Mouse (Mus musculus): Measurements from ENCODE around the gene Gm10428. TPM values are rescaled to one million over a fixed set of nuclear protein-coding genes. Genes with fewer than 3 reads are reported as not detected.
A peak's percentile ranks its signal among the peaks of the same experiment; 100 is the strongest.

Gene Gm10428
- polyA plus RNA-seq, 1 experiment from 2014 or later: not detected

- Histone ChIP-seq H3K9me3 (ENCODE audit: control insufficient read depth, low read length) (no peaks in the 10 kb centered on the region), H3K9ac (no peak overlapping the region), H3K4me3 (replicated peaks; ENCODE audit: low read length) (no peak overlapping the region), H3K4me1 (replicated peaks; ENCODE audit: control insufficient read depth, insufficient read depth, low read length) (no peaks in the 10 kb centered on the region), H3K27me3 (ENCODE audit: control insufficient read depth, insufficient read depth, low read length) (peaks cover 5% of the 10 kb centered on the region; the same call in 1 of the 2 replicates), H3K27ac (no peak overlapping the region), H3K36me3 (replicated peaks; ENCODE audit: control insufficient read depth, insufficient read depth) (no peaks in the 10 kb centered on the region), H3K4me2 (replicated peaks) (no peak overlapping the region)
- no peak for DNase-seq (ENCODE audit: low spot score)
- 84% methylated on average over 6 of the region's 6 CpGs for WGBS
- ATAC-seq (ENCODE audit: low FRiP score): no peak
Measured at GRCm38 (mm10) chr11:62757906-62758305, 5.0 kb downstream of the Gm10428 start.

DNA sequence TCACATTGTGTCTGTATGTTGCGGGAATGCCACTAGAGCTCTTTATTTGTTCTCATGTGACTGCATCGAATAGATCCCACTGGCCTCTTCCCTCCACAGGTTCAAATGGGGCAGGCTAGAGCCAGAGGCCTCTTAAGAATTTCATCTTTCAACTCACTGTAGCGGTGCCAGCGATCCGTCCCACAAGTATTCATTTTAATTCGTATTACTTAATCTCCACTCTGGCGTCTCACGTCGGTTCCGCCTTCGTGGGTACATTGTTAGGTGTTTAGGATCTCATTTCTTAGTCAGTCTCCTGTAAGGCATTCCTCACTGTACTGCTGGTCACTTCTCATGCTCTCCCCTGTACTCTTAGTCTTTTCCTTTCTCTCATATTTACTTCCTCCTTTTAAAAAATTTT is 5.6 kb downstream of the Gm10428 start:
- H3K4me1 ChIP-seq (replicated peaks; ENCODE audit: control insufficient read depth, insufficient read depth, low read length): no peaks in the 10 kb centered on the region
- H3K36me3 ChIP-seq (replicated peaks; ENCODE audit: control insufficient read depth, insufficient read depth): no peaks in the 10 kb centered on the region
- no peaks in the 10 kb centered on the region for H3K9me3 ChIP-seq (ENCODE audit: control insufficient read depth, low read length)
- H3K4me2 ChIP-seq (replicated peaks): no peak overlapping the region
- WGBS: 78% methylated on average over 11 of the region's 11 CpGs
- no peak for DNase-seq (ENCODE audit: low spot score)
- H3K27ac ChIP-seq: no peak overlapping the region
- no peak overlapping the region for H3K4me3 ChIP-seq (replicated peaks; ENCODE audit: low read length)
- H3K27me3 ChIP-seq (ENCODE audit: control insufficient read depth, insufficient read depth, low read length): peaks cover 5% of the 10 kb centered on the region; the same call in 1 of the 2 replicates
- no peak overlapping the region for H3K9ac ChIP-seq
- ATAC-seq (ENCODE audit: low FRiP score): no peak

DNA sequence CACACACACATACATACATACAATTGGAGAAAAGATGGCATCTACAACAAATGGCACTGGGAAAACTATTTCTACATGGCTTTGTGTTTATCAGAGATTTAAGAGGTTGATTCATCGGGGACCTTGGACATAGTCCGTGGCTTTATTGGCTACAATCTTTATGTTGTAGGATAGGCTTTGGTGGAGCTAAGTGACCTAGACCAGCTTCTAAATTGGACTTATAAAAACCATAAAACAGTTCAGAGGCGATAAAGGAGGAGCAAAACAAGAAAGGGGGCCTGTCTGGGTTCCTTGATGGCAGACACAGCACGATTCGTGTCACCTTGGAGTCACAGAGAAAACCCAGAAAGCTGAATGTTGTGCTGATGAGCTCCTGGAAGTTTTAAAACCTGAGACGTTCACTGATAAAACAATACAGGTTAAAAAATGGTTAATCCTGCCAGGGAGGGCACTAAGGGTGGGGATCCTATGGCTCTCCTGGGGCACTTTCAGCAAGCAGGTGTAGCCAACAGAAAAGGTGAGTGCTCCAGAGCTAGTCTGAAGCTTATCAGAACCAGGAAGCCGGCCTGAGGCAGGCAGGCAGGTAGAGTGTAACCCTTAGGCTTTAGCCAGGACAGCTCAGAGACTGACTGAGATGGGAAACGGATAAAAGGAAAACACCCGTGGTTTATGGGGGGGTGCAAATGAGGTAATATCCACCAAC is 8.0 kb downstream of the Gm10428 start:
- 78% methylated on average over 9 of the region's 9 CpGs for WGBS
- Histone ChIP-seq H3K9ac (no peak overlapping the region), H3K27ac (no peak overlapping the region), H3K4me1 (replicated peaks; ENCODE audit: control insufficient read depth, insufficient read depth, low read length) (no peaks in the 10 kb centered on the region), H3K27me3 (ENCODE audit: control insufficient read depth, insufficient read depth, low read length) (peaks cover 5% of the 10 kb centered on the region; the same call in 1 of the 2 replicates), H3K36me3 (replicated peaks; ENCODE audit: control insufficient read depth, insufficient read depth) (no peaks in the 10 kb centered on the region), H3K4me2 (replicated peaks) (no peak overlapping the region), H3K9me3 (ENCODE audit: control insufficient read depth, low read length) (no peaks in the 10 kb centered on the region), H3K4me3 (replicated peaks; ENCODE audit: low read length) (no peak overlapping the region)
- no peak for DNase-seq (ENCODE audit: low spot score)
- no peak for ATAC-seq (ENCODE audit: low FRiP score)

DNA sequence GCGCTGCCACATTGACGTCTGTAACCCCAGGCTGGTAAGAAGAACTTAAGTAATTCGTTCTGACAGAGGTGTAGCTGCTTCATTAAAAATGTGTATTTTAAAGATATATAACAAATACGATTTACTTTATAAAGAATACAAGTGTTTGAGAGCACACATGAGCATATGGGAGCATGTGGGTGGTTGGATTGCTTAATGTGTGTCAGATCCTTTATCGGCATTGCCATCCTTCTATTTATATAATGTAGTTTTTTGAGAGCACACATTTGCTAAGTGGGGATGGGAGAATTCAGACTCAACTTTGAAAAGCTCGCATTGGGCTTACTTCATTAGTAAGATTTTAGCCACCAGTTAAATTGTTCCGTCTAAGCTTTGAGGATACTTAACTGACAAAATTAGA is 23.6 kb downstream of the Gm10428 start:
- H3K9me3 ChIP-seq (ENCODE audit: control insufficient read depth, low read length): peaks cover 71% of the 10 kb centered on the region
- WGBS: 95% methylated on average over 7 of the region's 7 CpGs
- no peak for DNase-seq (ENCODE audit: low spot score)
- H3K4me3 ChIP-seq (replicated peaks; ENCODE audit: low read length): no peak overlapping the region
- no peak for ATAC-seq (ENCODE audit: low FRiP score)
- no peak overlapping the region for H3K4me2 ChIP-seq (replicated peaks)
- H3K36me3 ChIP-seq (replicated peaks; ENCODE audit: control insufficient read depth, insufficient read depth): peaks cover 43% of the 10 kb centered on the region
- H3K27ac ChIP-seq: no peak overlapping the region
- H3K9ac ChIP-seq: no peak overlapping the region
- H3K27me3 ChIP-seq (ENCODE audit: control insufficient read depth, insufficient read depth, low read length): no peaks in the 10 kb centered on the region
- no peaks in the 10 kb centered on the region for H3K4me1 ChIP-seq (replicated peaks; ENCODE audit: control insufficient read depth, insufficient read depth, low read length)

- Histone ChIP-seq H3K9ac (peak within 1 kb of the TSS; percentile 79), H3K27ac (peak within 1 kb of the TSS; percentile 71), H3K4me3 (replicated peaks; ENCODE audit: low read length) (peak within 1 kb of the TSS; percentile 65), H3K27me3 (ENCODE audit: control insufficient read depth, insufficient read depth, low read length) (no peaks in the 10 kb centered on the region), H3K9me3 (ENCODE audit: control insufficient read depth, low read length) (peaks cover 13% of the 10 kb centered on the region), H3K4me1 (replicated peaks; ENCODE audit: control insufficient read depth, insufficient read depth, low read length) (peaks cover 8% of the 10 kb centered on the region; the same call in 1 of the 2 replicates), H3K4me2 (replicated peaks) (peak within 1 kb of the TSS; percentile 89), H3K36me3 (replicated peaks; ENCODE audit: control insufficient read depth, insufficient read depth) (peaks cover 26% of the 10 kb centered on the region)
- 7% methylated on average over 34 of the region's 34 CpGs for WGBS
- DNase-seq (ENCODE audit: low spot score) (peak; percentile 96), ATAC-seq (ENCODE audit: low FRiP score) (peak; percentile 96)
Measured at GRCm38 (mm10) chr11:62788935-62789616, 36.2 kb downstream of the Gm10428 start, which contains the start of gene Zfp286. Gene Zfp286 (minus strand): TSS chr11:62789462.

- Histone ChIP-seq H3K9ac (peak overlapping the region; percentile 79), H3K4me3 (replicated peaks; ENCODE audit: low read length) (peak overlapping the region; percentile 65), H3K27me3 (ENCODE audit: control insufficient read depth, insufficient read depth, low read length) (no peaks in the 10 kb centered on the region), H3K27ac (peak overlapping the region; percentile 71), H3K36me3 (replicated peaks; ENCODE audit: control insufficient read depth, insufficient read depth) (peaks cover 21% of the 10 kb centered on the region), H3K9me3 (ENCODE audit: control insufficient read depth, low read length) (peaks cover 8% of the 10 kb centered on the region; the same call in 1 of the 2 replicates), H3K4me2 (replicated peaks) (peak overlapping the region; percentile 89), H3K4me1 (replicated peaks; ENCODE audit: control insufficient read depth, insufficient read depth, low read length) (peaks cover 8% of the 10 kb centered on the region; the same call in 1 of the 2 replicates)
- ATAC-seq (ENCODE audit: low FRiP score) (no peak), DNase-seq (ENCODE audit: low spot score) (no peak)
- WGBS: 56% methylated on average over 3 of the region's 3 CpGs
Measured at GRCm38 (mm10) chr11:62789617-62789936, 36.7 kb downstream of the Gm10428 start.

Other genes with a start within 250 kb of the Gm10428 start
- gene Cenpv, start 213.8 kb upstream of the Gm10428 start, polyA plus RNA-seq (2014; fragmentation: Nextera tagmentation; extraction: Ambion mirVana): 63.8 and 64.8 TPM in 2 replicates
- gene Ubb, start 201.9 kb upstream of the Gm10428 start, polyA plus RNA-seq (2014; fragmentation: Nextera tagmentation; extraction: Ambion mirVana): 4,396 and 4,426 TPM in 2 replicates
- 22.6 and 28.2 TPM in 2 replicates for gene Trpv2, start 178.6 kb upstream of the Gm10428 start, polyA plus RNA-seq (2014; fragmentation: Nextera tagmentation; extraction: Ambion mirVana)
- 10.5 and 12.6 TPM in 2 replicates for gene Lrrc75a, start 104.6 kb upstream of the Gm10428 start, polyA plus RNA-seq (2014; fragmentation: Nextera tagmentation; extraction: Ambion mirVana)
- gene Mmgt2, start 104.4 kb upstream of the Gm10428 start, polyA plus RNA-seq (2014; fragmentation: Nextera tagmentation; extraction: Ambion mirVana): 21.0 and 33.4 TPM in 2 replicates
- 18.5 and 19.4 TPM in 2 replicates for gene Zfp287, start 21.2 kb upstream of the Gm10428 start, polyA plus RNA-seq (2014; fragmentation: Nextera tagmentation; extraction: Ambion mirVana)
- gene Zfp286, start 36.4 kb downstream of the Gm10428 start, polyA plus RNA-seq (2014; fragmentation: Nextera tagmentation; extraction: Ambion mirVana): 27.1 and 28.9 TPM in 2 replicates
- gene Trim16, start 67.1 kb downstream of the Gm10428 start, polyA plus RNA-seq (2014; fragmentation: Nextera tagmentation; extraction: Ambion mirVana): 7.7 and 8.8 TPM in 2 replicates
- gene Fbxw10, start 94.0 kb downstream of the Gm10428 start, polyA plus RNA-seq (2014; fragmentation: Nextera tagmentation; extraction: Ambion mirVana): 0.25 and 0.61 TPM in 2 replicates
- gene Tvp23b, start 126.4 kb downstream of the Gm10428 start, polyA plus RNA-seq (2014; fragmentation: Nextera tagmentation; extraction: Ambion mirVana): 52.8 and 58.9 TPM in 2 replicates
- gene Cdrt4, start 198.1 kb downstream of the Gm10428 start, polyA plus RNA-seq (2014; fragmentation: Nextera tagmentation; extraction: Ambion mirVana): not detected in 2 replicates